Mouse (Mus musculus): ENCODE measurements at regions not wholly inside any gene's neighbourhood (a gene's known extent, or its start where the extent isn't known, plus 50 kb on each side); places are given as distances from the start of the nearest gene placed in this dataset.

GRCm38 (mm10) chr12:21496974-21497373, 79.5 kb upstream of the Ywhaq start:
- 67% methylated on average over 5 of the region's 5 CpGs for WGBS
- H3K9me3 ChIP-seq (ENCODE audit: control insufficient read depth, low read length) = no peaks in the 10 kb centered on the region
- no peak overlapping the region for H3K27ac ChIP-seq (ENCODE audit: low read depth, low read length)
- no peak overlapping the region for H3K4me3 ChIP-seq (ENCODE audit: low read depth, low read length)
- ATAC-seq (replicated peaks; ENCODE audit: low FRiP score) = no peak
- no peak overlapping the region for H3K9ac ChIP-seq (ENCODE audit: low read length)
- H3K36me3 ChIP-seq (ENCODE audit: control insufficient read depth, insufficient read depth, low read length) = no peaks in the 10 kb centered on the region
- no peak overlapping the region for H3K4me2 ChIP-seq (ENCODE audit: low read depth, low read length, severe bottlenecking)
- DNase-seq (ENCODE audit: low spot score) = no peak
- no peaks in the 10 kb centered on the region for H3K27me3 ChIP-seq (ENCODE audit: control insufficient read depth, insufficient read depth, low read length)
- H3K4me1 ChIP-seq (replicated peaks; ENCODE audit: control insufficient read depth, insufficient read depth, low read length) = 0 out of 2 replicates have a peak, but pooled peaks cover 2% of the 10 kb centered on the region

- no peak overlapping the region for H3K4me2 ChIP-seq (ENCODE audit: low read depth, low read length, severe bottlenecking)
- no peaks in the 10 kb centered on the region for H3K9me3 ChIP-seq (ENCODE audit: control insufficient read depth, low read length)
- DNase-seq (ENCODE audit: low spot score) (no peak), ATAC-seq (replicated peaks; ENCODE audit: low FRiP score) (no peak)
- no peak overlapping the region for H3K27ac ChIP-seq (ENCODE audit: low read depth, low read length)
- no peak overlapping the region for H3K9ac ChIP-seq (ENCODE audit: low read length)
- no peak overlapping the region for H3K4me3 ChIP-seq (ENCODE audit: low read depth, low read length)
- WGBS = 89% methylated on average over 6 of the region's 6 CpGs
- no peaks in the 10 kb centered on the region for H3K36me3 ChIP-seq (ENCODE audit: control insufficient read depth, insufficient read depth, low read length)
- H3K27me3 ChIP-seq (ENCODE audit: control insufficient read depth, insufficient read depth, low read length) = no peaks in the 10 kb centered on the region
- 0 out of 2 replicates have a peak, but pooled peaks cover 2% of the 10 kb centered on the region for H3K4me1 ChIP-seq (replicated peaks; ENCODE audit: control insufficient read depth, insufficient read depth, low read length)
These were observed 78.1 kb upstream of the Ywhaq start for GRCm38 (mm10) chr12:21495511-21495910.

- H3K27me3 ChIP-seq (ENCODE audit: control insufficient read depth, insufficient read depth, low read length) = no peaks in the 10 kb centered on the region
- no peaks in the 10 kb centered on the region for H3K9me3 ChIP-seq (ENCODE audit: control insufficient read depth, low read length)
- WGBS = 44% methylated on average over 3 of the region's 3 CpGs
- no peak overlapping the region for H3K4me2 ChIP-seq (ENCODE audit: low read depth, low read length, severe bottlenecking)
- H3K9ac ChIP-seq (ENCODE audit: low read length) = no peak overlapping the region; the same call in 1 of the 2 replicates
- no peaks in the 10 kb centered on the region for H3K36me3 ChIP-seq (ENCODE audit: control insufficient read depth, insufficient read depth, low read length)
- DNase-seq (ENCODE audit: low spot score) (no peak), ATAC-seq (replicated peaks; ENCODE audit: low FRiP score) (no peak)
- H3K4me3 ChIP-seq (ENCODE audit: low read depth, low read length) = no peak overlapping the region
- H3K27ac ChIP-seq (ENCODE audit: low read depth, low read length) = no peak overlapping the region
- H3K4me1 ChIP-seq (replicated peaks; ENCODE audit: control insufficient read depth, insufficient read depth, low read length) = 0 out of 2 replicates have a peak, but pooled peaks cover 2% of the 10 kb centered on the region
These were observed 76.0 kb upstream of the Ywhaq start for GRCm38 (mm10) chr12:21493471-21493870.

- Histone ChIP-seq H3K27me3 (ENCODE audit: control insufficient read depth, insufficient read depth, low read length) (no peaks in the 10 kb centered on the region), H3K9me3 (ENCODE audit: control insufficient read depth, low read length) (no peaks in the 10 kb centered on the region), H3K4me3 (ENCODE audit: low read depth, low read length) (no peak overlapping the region), H3K4me1 (replicated peaks; ENCODE audit: control insufficient read depth, insufficient read depth, low read length) (0 out of 2 replicates have a peak, but pooled peaks cover 2% of the 10 kb centered on the region), H3K27ac (ENCODE audit: low read depth, low read length) (no peak overlapping the region), H3K36me3 (ENCODE audit: control insufficient read depth, insufficient read depth, low read length) (no peaks in the 10 kb centered on the region), H3K9ac (ENCODE audit: low read length) (no peak overlapping the region), H3K4me2 (ENCODE audit: low read depth, low read length, severe bottlenecking) (no peak overlapping the region)
- 85% methylated on average over 8 of the region's 8 CpGs for WGBS
- DNase-seq (ENCODE audit: low spot score) (no peak), ATAC-seq (replicated peaks; ENCODE audit: low FRiP score) (no peak)
These were observed 75.3 kb upstream of the Ywhaq start for GRCm38 (mm10) chr12:21492549-21493291.

- H3K9me3 ChIP-seq (ENCODE audit: control insufficient read depth, low read length) = no peaks in the 10 kb centered on the region
- no peak overlapping the region for H3K4me2 ChIP-seq (ENCODE audit: low read depth, low read length, severe bottlenecking)
- H3K27ac ChIP-seq (ENCODE audit: low read depth, low read length) = no peak overlapping the region
- DNase-seq (ENCODE audit: low spot score) = no peak
- no peaks in the 10 kb centered on the region for H3K36me3 ChIP-seq (ENCODE audit: control insufficient read depth, insufficient read depth, low read length)
- no peak overlapping the region for H3K4me3 ChIP-seq (ENCODE audit: low read depth, low read length)
- ATAC-seq (replicated peaks; ENCODE audit: low FRiP score) = no peak
- no peak overlapping the region for H3K9ac ChIP-seq (ENCODE audit: low read length)
- no peaks in the 10 kb centered on the region for H3K27me3 ChIP-seq (ENCODE audit: control insufficient read depth, insufficient read depth, low read length)
- no peaks in the 10 kb centered on the region for H3K4me1 ChIP-seq (replicated peaks; ENCODE audit: control insufficient read depth, insufficient read depth, low read length)
- WGBS = 82% methylated on average over 2 of the region's 2 CpGs
These were observed 64.2 kb upstream of the Ywhaq start for GRCm38 (mm10) chr12:21481644-21482043.

GRCm38 (mm10) chr12:21480226-21480625, 62.8 kb upstream of the Ywhaq start:
- no peak for ATAC-seq (replicated peaks; ENCODE audit: low FRiP score)
- WGBS = 84% methylated on average over 2 of the region's 2 CpGs
- DNase-seq (ENCODE audit: low spot score) = no peak
- no peaks in the 10 kb centered on the region for H3K36me3 ChIP-seq (ENCODE audit: control insufficient read depth, insufficient read depth, low read length)
- no peaks in the 10 kb centered on the region for H3K4me1 ChIP-seq (replicated peaks; ENCODE audit: control insufficient read depth, insufficient read depth, low read length)
- H3K27me3 ChIP-seq (ENCODE audit: control insufficient read depth, insufficient read depth, low read length) = no peaks in the 10 kb centered on the region
- no peak overlapping the region for H3K4me3 ChIP-seq (ENCODE audit: low read depth, low read length)
- H3K9me3 ChIP-seq (ENCODE audit: control insufficient read depth, low read length) = no peaks in the 10 kb centered on the region
- no peak overlapping the region for H3K27ac ChIP-seq (ENCODE audit: low read depth, low read length)
- no peak overlapping the region for H3K9ac ChIP-seq (ENCODE audit: low read length)
- no peak overlapping the region for H3K4me2 ChIP-seq (ENCODE audit: low read depth, low read length, severe bottlenecking)

- Histone ChIP-seq H3K27me3 (ENCODE audit: control insufficient read depth, insufficient read depth, low read length) (no peaks in the 10 kb centered on the region), H3K4me1 (replicated peaks; ENCODE audit: control insufficient read depth, insufficient read depth, low read length) (no peaks in the 10 kb centered on the region), H3K36me3 (ENCODE audit: control insufficient read depth, insufficient read depth, low read length) (no peaks in the 10 kb centered on the region), H3K9ac (ENCODE audit: low read length) (no peak overlapping the region), H3K27ac (ENCODE audit: low read depth, low read length) (no peak overlapping the region), H3K9me3 (ENCODE audit: control insufficient read depth, low read length) (no peaks in the 10 kb centered on the region), H3K4me2 (ENCODE audit: low read depth, low read length, severe bottlenecking) (no peak overlapping the region), H3K4me3 (ENCODE audit: low read depth, low read length) (no peak overlapping the region)
- DNase-seq (ENCODE audit: low spot score) (no peak), ATAC-seq (replicated peaks; ENCODE audit: low FRiP score) (no peak)
- WGBS = 74% methylated on average over 1 of the region's 1 CpGs
These were observed 61.8 kb upstream of the Ywhaq start for GRCm38 (mm10) chr12:21479251-21479650.

GRCm38 (mm10) chr12:21476516-21476915, 59.1 kb upstream of the Ywhaq start:
- H3K9me3 ChIP-seq (ENCODE audit: control insufficient read depth, low read length) = no peaks in the 10 kb centered on the region
- no peaks in the 10 kb centered on the region for H3K4me1 ChIP-seq (replicated peaks; ENCODE audit: control insufficient read depth, insufficient read depth, low read length)
- H3K27me3 ChIP-seq (ENCODE audit: control insufficient read depth, insufficient read depth, low read length) = no peaks in the 10 kb centered on the region
- H3K36me3 ChIP-seq (ENCODE audit: control insufficient read depth, insufficient read depth, low read length) = no peaks in the 10 kb centered on the region
- no peak overlapping the region for H3K9ac ChIP-seq (ENCODE audit: low read length)
- no peak overlapping the region for H3K27ac ChIP-seq (ENCODE audit: low read depth, low read length)
- H3K4me3 ChIP-seq (ENCODE audit: low read depth, low read length) = no peak overlapping the region
- 85% methylated on average over 2 of the region's 2 CpGs for WGBS
- no peak overlapping the region for H3K4me2 ChIP-seq (ENCODE audit: low read depth, low read length, severe bottlenecking)
- DNase-seq (ENCODE audit: low spot score) (no peak), ATAC-seq (replicated peaks; ENCODE audit: low FRiP score) (no peak)
